Mouse (Mus musculus): Measurements from ENCODE around the gene Gm8279. TPM values are rescaled to one million over a fixed set of nuclear protein-coding genes. Genes with fewer than 3 reads are reported as not detected.
"Not testable (repeated sequence)": the region's sequence is repeated elsewhere in the genome, so short reads cannot be mapped to it uniquely, and the experiment has no call there.

The Gm8279 gene
- polyA plus RNA-seq (2016; fragmentation: Nextera tagmentation; extraction: Ambion mirVana): not detected in 2 replicates

GRCm38 (mm10) chr14:5131219-5131618, at the start of gene Gm8279:
Gm8279 (plus strand) TSS chr14:5131519.
- 91% methylated on average over 2 of the region's 2 CpGs for WGBS
- DNase-seq (ENCODE audit: low spot score); H3K36me3 ChIP-seq; H3K4me3 ChIP-seq; H3K4me1 ChIP-seq; H3K27ac ChIP-seq; H3K27me3 ChIP-seq (ENCODE audit: low read depth, poor library complexity, severe bottlenecking); H3K9me3 ChIP-seq (replicated peaks): not testable (repeated sequence)

GRCm38 (mm10) chr14:5164235-5164634, 32.9 kb downstream of the Gm8279 start, which contains the start of gene Gm3317:
Gm3317 (plus strand) TSS chr14:5164535.
- H3K4me1 ChIP-seq; H3K27me3 ChIP-seq (ENCODE audit: low read depth, poor library complexity, severe bottlenecking): not testable (repeated sequence)
- no CpG with 5 or more reads among the region's 1 CpGs for WGBS

GRCm38 (mm10) chr14:5185493-5185892, 54.2 kb downstream of the Gm8279 start, which contains the start of gene Gm8271:
Gm8271 (plus strand) TSS chr14:5185793.
- not testable (repeated sequence) for H3K4me1 ChIP-seq; H3K36me3 ChIP-seq; DNase-seq (ENCODE audit: low spot score); H3K27ac ChIP-seq; H3K9me3 ChIP-seq (replicated peaks); H3K4me3 ChIP-seq; H3K27me3 ChIP-seq (ENCODE audit: low read depth, poor library complexity, severe bottlenecking)
- WGBS: no CpG with 5 or more reads among the region's 3 CpGs

More at GRCm38 (mm10) chr14:5164235-5164634, 32.9 kb downstream of the Gm8279 start, which contains the start of gene Gm3317:
- H3K36me3 ChIP-seq; H3K4me3 ChIP-seq; DNase-seq (ENCODE audit: low spot score); H3K9me3 ChIP-seq (replicated peaks); H3K27ac ChIP-seq: not testable (repeated sequence)

Other genes with a start within 250 kb of the Gm8279 start
- gene Gm3278, start 239.1 kb upstream of the Gm8279 start, polyA plus RNA-seq (2016; fragmentation: Nextera tagmentation; extraction: Ambion mirVana): not detected in 2 replicates
- gene Gm8297, start 147.6 kb upstream of the Gm8279 start, polyA plus RNA-seq (2016; fragmentation: Nextera tagmentation; extraction: Ambion mirVana): not detected in 2 replicates
- gene Gm3298, start 115.6 kb upstream of the Gm8279 start, polyA plus RNA-seq (2016; fragmentation: Nextera tagmentation; extraction: Ambion mirVana): not detected in 2 replicates
- gene 4930555G01Rik, start 80.9 kb upstream of the Gm8279 start, polyA plus RNA-seq (2016; fragmentation: Nextera tagmentation; extraction: Ambion mirVana): not detected in 2 replicates
- 1.1 and 1.6 TPM in 2 replicates for gene Gm8281, start 60.5 kb upstream of the Gm8279 start, polyA plus RNA-seq (2016; fragmentation: Nextera tagmentation; extraction: Ambion mirVana)
- gene Gm3317, start 33.0 kb downstream of the Gm8279 start, polyA plus RNA-seq (2016; fragmentation: Nextera tagmentation; extraction: Ambion mirVana): not detected in 2 replicates
- gene Gm8271, start 54.3 kb downstream of the Gm8279 start, polyA plus RNA-seq (2016; fragmentation: Nextera tagmentation; extraction: Ambion mirVana): not detected in 2 replicates
- not detected in 2 replicates for gene Gm3526, start 129.1 kb downstream of the Gm8279 start, polyA plus RNA-seq (2016; fragmentation: Nextera tagmentation; extraction: Ambion mirVana)
- not detected in 2 replicates for gene Gm3542, start 203.4 kb downstream of the Gm8279 start, polyA plus RNA-seq (2016; fragmentation: Nextera tagmentation; extraction: Ambion mirVana)